Mouse (Mus musculus): ENCODE measurements around the gene Ugt2a1.

GRCm38 (mm10) chr5:87532288-87532687 is 41.6 kb upstream of the Ugt2a1 start:
- TF ChIP-seq POLR2A (IDR thresholded peaks at IDR 0.05; ENCODE audit: insufficient read depth, low read length) (no peak), EP300 (IDR thresholded peaks at IDR 0.05; ENCODE audit: insufficient read depth, low read depth, low read length) (no peak)

Data from ES-Bruce4 (cell line).